In genomic region chr10:10812750-10813711, GRCm38 (mm10) we compare ENCODE assay signal across 8 mouse cellular contexts.
DNase-seq lines count a peak whose midpoint lies in the region; ATAC-seq lines count a peak whose summit lies in the region.

No protein-coding gene starts in this region.

- no peak overlapping the region for H3K4me3 ChIP-seq in forebrain, embryonic 11.5 days (ENCODE audit: low read depth, low read length)
- H3K4me3 ChIP-seq in forebrain, embryonic 10.5 days = no peak overlapping the region
- H3K4me3 ChIP-seq in lung, embryonic 16.5 days (ENCODE audit: low read length) = no peak overlapping the region

- no peaks in the 10 kb centered on the region for H3K9me3 ChIP-seq in forebrain, embryonic 11.5 days (ENCODE audit: control insufficient read depth, low read length)
- H3K9me3 ChIP-seq in forebrain, embryonic 10.5 days = no peaks in the 10 kb centered on the region
- no peaks in the 10 kb centered on the region for H3K9me3 ChIP-seq in lung, embryonic 16.5 days (ENCODE audit: control insufficient read depth, low read length)

- peak; percentile 49 for ATAC-seq in forebrain, embryonic 11.5 days (replicated peaks; ENCODE audit: low FRiP score)
- peak; percentile 72 for ATAC-seq in lung, embryonic 16.5 days (ENCODE audit: low read depth)

- no peaks in the 10 kb centered on the region for H3K36me3 ChIP-seq in forebrain, embryonic 11.5 days (ENCODE audit: control insufficient read depth, insufficient read depth, low read length)
- no peaks in the 10 kb centered on the region for H3K36me3 ChIP-seq in forebrain, embryonic 10.5 days (replicated peaks)
- no peaks in the 10 kb centered on the region for H3K36me3 ChIP-seq in lung, embryonic 16.5 days (ENCODE audit: control insufficient read depth, insufficient read depth, low read length)

- no peak for DNase-seq in forebrain, embryonic 11.5 days (ENCODE audit: low spot score)
- no peak for DNase-seq in forebrain, embryonic 10.5 days (ENCODE audit: extremely low spot score, low spot score)
- DNase-seq in retina, postnatal 1 day = peak; percentile 39
- DNase-seq in retina, embryonic 14.5 days (ENCODE audit: low spot score) = no peak
- DNase-seq in frontal cortex, adult 2 months (ENCODE audit: extremely low spot score in 1 of 2, low spot score in 1 of 2) = peak; percentile 3 to 83
- no peak for DNase-seq in spleen, postnatal 14 days (ENCODE audit: low spot score in 2 of 2)
- DNase-seq in yolk sac, embryonic 10.5 days (ENCODE audit: low spot score) = no peak

- H3K27me3 ChIP-seq in forebrain, embryonic 11.5 days (ENCODE audit: control insufficient read depth, insufficient read depth, low read length) = no peaks in the 10 kb centered on the region
- no peaks in the 10 kb centered on the region for H3K27me3 ChIP-seq in forebrain, embryonic 10.5 days (ENCODE audit: poor library complexity, severe bottlenecking)
- H3K27me3 ChIP-seq in lung, embryonic 16.5 days (ENCODE audit: control insufficient read depth, insufficient read depth, low read depth, low read length) = no peaks in the 10 kb centered on the region

- no peak overlapping the region for H3K9ac ChIP-seq in forebrain, embryonic 11.5 days (ENCODE audit: low read length)
- no peak overlapping the region for H3K9ac ChIP-seq in lung, embryonic 16.5 days (ENCODE audit: low read length)

- H3K4me2 ChIP-seq in forebrain, embryonic 11.5 days (ENCODE audit: low read depth, low read length, severe bottlenecking) = no peak overlapping the region
- no peak overlapping the region for H3K4me2 ChIP-seq in lung, embryonic 16.5 days (ENCODE audit: low read depth, low read length)

- WGBS in forebrain, embryonic 11.5 days = 33% methylated on average over 5 of the region's 5 CpGs
- 47% methylated on average over 5 of the region's 5 CpGs for WGBS in forebrain, embryonic 10.5 days
- 41% methylated on average over 5 of the region's 5 CpGs for WGBS in lung, embryonic 16.5 days

- H3K27ac ChIP-seq in forebrain, embryonic 11.5 days (ENCODE audit: low read depth, low read length) = no peak overlapping the region
- H3K27ac ChIP-seq in forebrain, embryonic 10.5 days = no peak overlapping the region
- H3K27ac ChIP-seq in lung, embryonic 16.5 days (ENCODE audit: low read length) = peak overlapping the region; percentile 36

- H3K4me1 ChIP-seq in forebrain, embryonic 11.5 days (replicated peaks; ENCODE audit: control insufficient read depth, insufficient read depth, low read length) = no peaks in the 10 kb centered on the region
- H3K4me1 ChIP-seq in forebrain, embryonic 10.5 days = 0 out of 2 replicates have a peak, but pooled peaks cover 4% of the 10 kb centered on the region
- peaks cover 6% of the 10 kb centered on the region; the same call in 1 of the 2 replicates for H3K4me1 ChIP-seq in lung, embryonic 16.5 days (replicated peaks; ENCODE audit: control insufficient read depth, insufficient read depth, low read length)

Comparison
In these comparisons a context has a peak if more than half of its experiments do, and no peak if none do; other contexts are left out.
1. DNase-seq: peak in retina, postnatal 1 day (single experiment) and frontal cortex, adult 2 months (2 of 2); none in forebrain, embryonic 11.5 days (single experiment), forebrain, embryonic 10.5 days (single experiment), retina, embryonic 14.5 days (single experiment), spleen, postnatal 14 days (0 of 2) and yolk sac, embryonic 10.5 days (single experiment).